Mouse (Mus musculus) embryo, embryonic 9.5 days (tissue): ENCODE results near the gene Phactr3.
A peak's percentile ranks its signal among the peaks of the same experiment; 100 is the strongest.
"Not testable (repeated sequence)": the region's sequence is repeated elsewhere in the genome, so short reads cannot be mapped to it uniquely, and the experiment has no call there.

ENCODE experiments used
- DNase-seq: peaks from one replicate; pipeline ENCODE4 v3.0.0-alpha.2; 2017; ENCODE audit errors: extremely low spot score

Phactr3 gene

GRCm38 (mm10) chr2:178118801-178119560 is at the start of gene Phactr3:
Gene Phactr3, plus strand, starts transcription at chr2:178118975.
- peak; percentile 33 for DNase-seq

GRCm38 (mm10) chr2:178078166-178078717 is 40.5 kb upstream of the Phactr3 start, which contains the start of gene Zfp931:
Gene Zfp931, minus strand, starts transcription at chr2:178078476.
- not testable (repeated sequence) for DNase-seq

GRCm38 (mm10) chr2:178089586-178089985 is 29.2 kb upstream of the Phactr3 start:
- DNase-seq = no peak

- DNase-seq = peak; percentile 58
Measured at GRCm38 (mm10) chr2:178098021-178098420, 20.8 kb upstream of the Phactr3 start.

GRCm38 (mm10) chr2:178101957-178102356 is 16.8 kb upstream of the Phactr3 start:
- DNase-seq = peak; percentile 58

GRCm38 (mm10) chr2:178117946-178118345 is 829 bp upstream of the Phactr3 start:
- peak; percentile 38 for DNase-seq

GRCm38 (mm10) chr2:178119561-178120355 is 983 bp downstream of the Phactr3 start:
- DNase-seq = peak; percentile 24

- DNase-seq = no peak
Measured at GRCm38 (mm10) chr2:178120356-178120645, 1.5 kb downstream of the Phactr3 start.

GRCm38 (mm10) chr2:178120651-178121374 is 2.0 kb downstream of the Phactr3 start:
- no peak for DNase-seq

GRCm38 (mm10) chr2:178121375-178121688 is 2.6 kb downstream of the Phactr3 start:
- DNase-seq = no peak

GRCm38 (mm10) chr2:178121946-178122665 is 3.3 kb downstream of the Phactr3 start:
- DNase-seq = no peak

- no peak for DNase-seq
Measured at GRCm38 (mm10) chr2:178123466-178123865, 4.7 kb downstream of the Phactr3 start.

- DNase-seq = no peak
Measured at GRCm38 (mm10) chr2:178125427-178125826, 6.7 kb downstream of the Phactr3 start.

- no peak for DNase-seq
Measured at GRCm38 (mm10) chr2:178126041-178126820, 7.5 kb downstream of the Phactr3 start.

- DNase-seq = no peak
Measured at GRCm38 (mm10) chr2:178128594-178128993, 9.8 kb downstream of the Phactr3 start.

- DNase-seq = no peak
Measured at GRCm38 (mm10) chr2:178129161-178129560, 10.4 kb downstream of the Phactr3 start.

- no peak for DNase-seq
Measured at GRCm38 (mm10) chr2:178129676-178130075, 10.9 kb downstream of the Phactr3 start.

GRCm38 (mm10) chr2:178130536-178130935 is 11.8 kb downstream of the Phactr3 start:
- DNase-seq = no peak

- DNase-seq = no peak
Measured at GRCm38 (mm10) chr2:178131011-178131410, 12.2 kb downstream of the Phactr3 start.

- no peak for DNase-seq
Measured at GRCm38 (mm10) chr2:178131606-178132365, 13.0 kb downstream of the Phactr3 start.
